10 mouse cellular contexts compared by ENCODE assay signal in genomic region chr1:33637827-33638226, GRCm38 (mm10).
"Had no signal": no experiment of that assay in that cellular context is flagged by ENCODE, and none has a peak within 500 bp of the region (broad histone marks: within the 10 kb centered on the region; RNA-seq: fewer than 3 reads in every experiment).

No protein-coding gene starts in this region.

- DNase-seq: kidney, adult 8-10 months; kidney, postnatal 25 days; lung, adult 2 months; lung, postnatal 4 days; midbrain, embryonic 14.5 days; thymus, postnatal 4 days had no signal

- H3K9ac ChIP-seq: liver, embryonic 15.5 days; neural tube, embryonic 12.5 days had no signal

- H3K4me1 ChIP-seq: limb, embryonic 10.5 days; neural tube, embryonic 12.5 days had no signal

- H3K27ac ChIP-seq: left cerebral cortex, adult 2 months; limb, embryonic 10.5 days; liver, embryonic 15.5 days; neural tube, embryonic 12.5 days had no signal

- H3K9me3 ChIP-seq: limb, embryonic 10.5 days; liver, embryonic 15.5 days had no signal

- H3K27me3 ChIP-seq: liver, embryonic 15.5 days; neural tube, embryonic 12.5 days had no signal

- H3K4me3 ChIP-seq: left cerebral cortex, adult 2 months; limb, embryonic 10.5 days; liver, embryonic 15.5 days; neural tube, embryonic 12.5 days had no signal
